Mouse (Mus musculus): ENCODE measurements around the gene Rpl19.
A peak's percentile ranks its signal among the peaks of the same experiment; 100 is the strongest.

Rpl19 gene

DNA sequence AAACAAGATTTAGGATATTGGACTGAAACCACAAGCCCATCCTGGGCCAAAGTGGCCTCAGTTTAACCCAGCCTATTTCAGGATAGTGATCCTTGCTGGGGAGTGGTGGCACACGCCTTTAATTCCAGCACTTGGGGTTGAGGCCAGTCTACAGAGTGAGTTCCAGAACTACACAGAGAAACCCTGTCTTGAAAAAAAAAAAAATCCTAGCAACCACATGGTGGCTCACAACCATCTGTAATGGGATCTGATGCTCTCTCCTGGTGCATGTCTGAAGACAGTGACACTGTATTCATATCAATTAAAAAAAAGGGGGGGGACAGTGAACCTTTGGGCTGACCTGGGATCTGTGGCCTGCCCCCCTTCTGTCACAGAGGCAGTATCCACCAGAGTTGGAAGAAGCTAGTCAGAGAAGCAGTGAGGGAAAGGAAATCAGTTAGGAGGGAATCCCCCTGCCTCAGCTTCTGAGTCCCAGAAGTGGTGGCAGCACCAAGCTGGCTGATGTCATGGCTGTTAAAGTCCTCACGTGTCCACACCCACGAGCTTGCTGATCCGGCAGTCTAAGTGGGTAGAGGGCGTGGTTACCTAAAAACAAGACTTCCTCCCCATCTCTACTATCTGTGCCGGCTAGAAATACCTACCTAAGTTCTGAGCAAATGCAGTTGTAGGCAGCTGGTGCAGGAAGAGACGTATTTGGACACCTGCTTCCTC, 27.5 kb upstream of the Rpl19 start:
- peak in 1 of 2 experiments; percentile 45 for DNase-seq (ENCODE audit: low spot score in 2 of 2)

DNA sequence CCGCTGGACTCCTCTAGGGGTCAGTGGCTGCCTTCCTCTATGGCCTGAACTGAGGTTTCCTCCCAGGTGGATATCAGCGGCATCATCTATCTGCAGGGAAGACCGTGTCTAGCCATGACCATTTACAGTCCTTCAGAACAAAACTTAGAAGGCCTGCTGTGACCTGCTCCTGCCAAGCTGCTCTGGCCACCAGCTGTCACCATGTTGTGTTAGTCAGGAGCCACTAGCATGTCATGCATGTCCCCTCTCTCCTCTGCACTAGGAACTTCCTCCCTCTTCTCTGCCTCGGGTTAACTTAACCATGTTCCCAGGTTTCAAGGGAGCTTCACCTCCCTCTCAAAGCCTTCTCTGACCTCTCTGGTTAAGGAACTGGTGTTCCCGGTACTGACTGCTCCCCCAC, 26.8 kb upstream of the Rpl19 start:
- no peak for DNase-seq (ENCODE audit: low spot score in 2 of 2)

GRCm38 (mm10) chr11:98000378-98001140, 26.0 kb upstream of the Rpl19 start:
- DNase-seq (ENCODE audit: low spot score in 2 of 2) = no peak

- no peak for DNase-seq (ENCODE audit: low spot score in 2 of 2)
These were observed 25.1 kb upstream of the Rpl19 start for GRCm38 (mm10) chr11:98001351-98001824.

DNA sequence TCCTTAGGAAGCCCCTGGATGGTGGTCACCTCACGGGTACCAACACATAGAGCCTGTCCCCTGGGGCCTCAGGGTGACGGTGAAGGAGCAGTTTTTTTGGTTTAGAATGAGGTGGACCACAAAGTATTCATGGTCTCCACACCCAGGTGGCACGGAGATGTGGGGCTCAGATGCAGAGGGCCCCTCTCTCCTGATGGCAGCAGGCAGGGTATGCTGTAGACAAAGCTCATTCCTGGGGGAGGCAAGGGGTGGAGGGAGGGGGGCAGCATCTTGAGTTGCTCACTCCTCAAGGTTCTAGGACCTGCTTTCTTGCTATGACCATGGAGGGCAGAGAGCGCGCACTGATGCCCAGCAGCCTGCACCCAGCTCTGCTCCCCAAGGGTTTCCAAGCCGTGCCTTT, 24.5 kb upstream of the Rpl19 start:
- no peak for DNase-seq (ENCODE audit: low spot score in 2 of 2)

DNA sequence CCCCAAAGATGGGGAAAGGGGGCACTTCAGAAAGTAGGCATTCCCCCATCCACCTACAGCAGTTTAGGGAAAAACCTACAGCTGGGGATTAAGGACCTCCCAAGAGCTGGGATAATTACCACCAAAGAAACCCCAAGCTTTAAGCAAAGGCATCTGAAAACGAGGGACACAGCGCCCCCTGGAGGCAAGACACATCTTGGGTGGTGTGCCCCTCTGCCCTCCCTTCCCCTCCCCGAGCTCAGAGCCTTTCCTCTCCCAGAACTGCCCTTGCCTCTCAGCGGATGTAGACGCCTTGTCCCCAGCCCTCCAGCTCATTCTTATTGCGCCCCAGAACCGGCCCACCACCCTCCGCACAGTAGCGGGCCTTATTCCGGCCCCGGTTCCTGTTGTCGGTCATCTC, 23.9 kb upstream of the Rpl19 start:
- peak; percentile 75 for DNase-seq (ENCODE audit: low spot score in 2 of 2)

GRCm38 (mm10) chr11:98003171-98003671, 23.3 kb upstream of the Rpl19 start:
- peak in 1 of 2 experiments; percentile 10 for DNase-seq (ENCODE audit: low spot score in 2 of 2)

DNA sequence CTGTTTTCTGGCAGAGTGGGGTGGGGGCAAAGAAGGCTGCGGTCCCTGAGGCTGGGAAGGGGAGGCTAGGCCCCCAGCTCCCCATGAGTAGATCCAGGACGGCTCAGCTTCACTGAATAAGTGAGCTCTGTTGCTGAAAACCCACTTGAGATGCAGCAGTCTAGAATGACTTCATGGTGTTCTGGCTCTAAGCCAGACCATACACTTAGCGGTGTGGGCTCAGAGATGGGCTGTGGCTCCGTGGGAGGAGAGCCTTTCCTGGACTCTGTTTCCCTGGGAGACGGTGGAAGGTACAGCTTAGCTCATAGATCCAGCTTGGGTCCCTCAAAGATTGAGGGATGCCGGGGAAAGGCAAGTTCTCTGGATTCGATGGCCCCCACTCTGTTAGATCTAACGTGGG, 22.3 kb upstream of the Rpl19 start:
- DNase-seq (ENCODE audit: low spot score in 2 of 2) = peak; percentile 68 to 77

DNA sequence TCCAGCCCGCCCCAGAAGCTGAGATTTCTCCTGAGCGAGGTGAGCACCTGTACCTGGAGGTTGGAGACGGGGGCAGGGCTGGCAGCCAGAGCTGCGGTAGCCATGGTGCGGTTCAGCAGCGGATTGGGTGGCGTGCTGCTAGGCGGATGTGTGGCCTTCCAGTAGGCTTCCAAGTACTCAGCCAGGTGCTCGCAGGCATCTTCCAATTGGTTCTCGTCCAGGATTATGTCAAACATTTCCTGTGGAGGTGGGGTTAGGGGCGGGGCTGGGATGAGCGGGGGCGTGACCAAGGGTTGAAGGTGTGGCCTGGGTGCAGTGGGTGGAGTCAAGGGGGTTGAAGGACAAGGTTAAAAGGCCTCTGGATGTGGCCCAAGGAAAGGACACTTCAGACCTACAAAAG, 21.4 kb upstream of the Rpl19 start:
- peak in 1 of 2 experiments; percentile 12 for DNase-seq (ENCODE audit: low spot score in 2 of 2)

GRCm38 (mm10) chr11:98005686-98006085, 20.8 kb upstream of the Rpl19 start:
- no peak for DNase-seq (ENCODE audit: low spot score in 2 of 2)

GRCm38 (mm10) chr11:98008087-98008486, 18.4 kb upstream of the Rpl19 start:
- peak in 1 of 2 experiments; percentile 45 for DNase-seq (ENCODE audit: low spot score in 2 of 2)

- DNase-seq (ENCODE audit: low spot score in 2 of 2) = peak in 1 of 2 experiments; percentile 66
These were observed 14.8 kb upstream of the Rpl19 start for GRCm38 (mm10) chr11:98011716-98012115.

GRCm38 (mm10) chr11:98012831-98013230, 13.7 kb upstream of the Rpl19 start:
- no peak for DNase-seq (ENCODE audit: low spot score in 2 of 2)

DNA sequence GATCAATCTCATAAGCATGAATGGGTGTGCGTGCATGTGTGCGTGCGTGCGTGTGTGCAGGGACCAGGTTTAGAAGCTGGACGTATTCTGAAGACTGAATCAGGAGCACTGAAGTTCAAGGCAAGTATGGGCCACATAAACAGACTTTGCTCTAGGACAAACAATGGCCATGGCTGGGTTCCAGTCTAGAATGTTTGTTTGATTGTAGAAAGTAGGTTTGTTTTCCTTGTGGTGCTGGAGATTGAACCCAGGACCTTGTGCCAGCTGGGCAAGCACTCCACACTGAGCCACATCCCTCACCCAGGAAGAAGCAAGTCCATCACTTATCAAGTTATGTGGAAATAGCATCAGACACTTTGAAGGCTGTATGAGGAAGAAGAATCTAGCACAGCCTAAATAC, 10.3 kb upstream of the Rpl19 start:
- no peak for DNase-seq (ENCODE audit: low spot score in 2 of 2)

DNA sequence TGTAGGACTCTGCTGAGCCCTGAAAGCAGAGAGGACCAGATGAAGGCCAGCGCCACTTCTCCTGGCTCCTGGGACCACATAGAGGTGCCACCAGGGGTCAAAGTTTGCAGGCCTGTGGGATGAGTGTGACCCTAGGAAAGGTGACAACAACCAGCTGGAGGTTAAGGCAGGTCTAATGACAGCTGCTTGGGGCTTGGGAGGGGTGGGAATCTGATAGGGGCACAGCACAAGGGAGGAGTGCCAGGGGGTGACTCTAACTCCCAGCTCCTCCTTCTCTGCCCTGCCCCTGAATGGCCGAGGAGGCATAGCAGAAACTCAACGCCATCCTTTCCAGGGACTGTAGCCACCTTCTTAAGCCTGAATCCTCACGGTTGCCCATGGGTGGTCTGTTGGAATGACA, 9.7 kb upstream of the Rpl19 start:
- DNase-seq (ENCODE audit: low spot score in 2 of 2) = no peak

GRCm38 (mm10) chr11:98018222-98018621, 8.3 kb upstream of the Rpl19 start:
- no peak for DNase-seq (ENCODE audit: low spot score in 2 of 2)

DNA sequence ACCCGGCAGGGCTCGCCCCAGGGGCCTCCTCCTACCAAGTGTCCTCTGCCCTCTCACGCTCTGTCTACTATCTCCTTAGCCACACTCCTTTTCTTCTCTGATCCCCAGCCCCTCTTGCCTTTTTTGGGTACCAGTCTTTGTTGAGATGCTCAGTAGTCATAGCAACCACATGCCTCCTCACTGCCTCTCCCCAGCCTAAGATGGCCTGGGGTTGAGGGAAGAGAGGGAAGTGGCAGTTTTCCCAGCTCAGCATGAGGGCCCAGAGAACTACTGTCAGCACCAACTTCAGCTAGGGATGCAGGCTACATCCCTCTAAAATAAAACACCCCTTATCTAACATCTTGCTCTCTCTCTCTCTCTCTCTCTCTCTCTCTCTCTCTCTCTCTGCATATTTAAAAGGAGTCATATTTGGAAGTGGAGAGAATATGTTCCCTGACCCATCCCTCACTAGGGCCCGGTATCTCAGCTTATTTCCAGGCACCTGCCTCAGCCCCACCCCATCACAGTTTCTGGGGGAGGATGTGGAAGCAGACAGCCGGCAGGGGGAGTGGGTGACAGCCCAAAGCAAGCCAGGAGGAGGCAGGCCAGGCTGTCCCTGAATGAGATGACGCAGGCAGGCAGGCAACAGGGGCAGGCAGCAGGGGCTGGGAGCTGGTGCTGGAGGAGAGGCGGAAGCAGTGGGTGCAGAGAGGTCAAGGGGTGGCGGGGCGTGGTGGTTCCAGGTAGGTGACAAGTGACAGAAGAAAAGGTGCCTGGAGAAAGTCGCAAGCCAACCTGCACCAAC, 7.5 kb upstream of the Rpl19 start:
- DNase-seq (ENCODE audit: low spot score in 2 of 2) = peak; percentile 83 to 84

- DNase-seq (ENCODE audit: low spot score in 2 of 2) = peak in 1 of 2 experiments; percentile 44
These were observed 6.5 kb upstream of the Rpl19 start for GRCm38 (mm10) chr11:98019883-98020610.

DNA sequence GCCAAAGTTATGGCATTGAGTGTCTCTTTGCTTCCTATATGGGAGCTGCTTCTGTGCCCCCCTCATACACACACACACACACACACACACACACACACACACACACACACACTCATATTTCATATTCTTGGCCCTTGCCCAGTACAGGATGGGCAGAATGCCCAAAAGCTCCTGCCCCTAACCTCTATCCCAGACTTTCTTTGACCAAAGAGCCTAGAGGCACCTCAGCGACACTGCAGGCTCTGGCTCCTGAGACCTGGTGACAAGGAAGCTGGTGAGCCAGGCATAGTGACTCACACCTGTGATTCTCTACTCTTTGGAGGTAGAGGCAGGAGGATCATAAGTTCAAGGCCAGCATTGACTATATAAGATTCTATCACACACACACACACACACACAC, 5.8 kb upstream of the Rpl19 start:
- no peak for DNase-seq (ENCODE audit: low spot score in 2 of 2)

- no peak for DNase-seq (ENCODE audit: low spot score in 2 of 2)
These were observed 5.4 kb upstream of the Rpl19 start for GRCm38 (mm10) chr11:98021118-98021517.

DNA sequence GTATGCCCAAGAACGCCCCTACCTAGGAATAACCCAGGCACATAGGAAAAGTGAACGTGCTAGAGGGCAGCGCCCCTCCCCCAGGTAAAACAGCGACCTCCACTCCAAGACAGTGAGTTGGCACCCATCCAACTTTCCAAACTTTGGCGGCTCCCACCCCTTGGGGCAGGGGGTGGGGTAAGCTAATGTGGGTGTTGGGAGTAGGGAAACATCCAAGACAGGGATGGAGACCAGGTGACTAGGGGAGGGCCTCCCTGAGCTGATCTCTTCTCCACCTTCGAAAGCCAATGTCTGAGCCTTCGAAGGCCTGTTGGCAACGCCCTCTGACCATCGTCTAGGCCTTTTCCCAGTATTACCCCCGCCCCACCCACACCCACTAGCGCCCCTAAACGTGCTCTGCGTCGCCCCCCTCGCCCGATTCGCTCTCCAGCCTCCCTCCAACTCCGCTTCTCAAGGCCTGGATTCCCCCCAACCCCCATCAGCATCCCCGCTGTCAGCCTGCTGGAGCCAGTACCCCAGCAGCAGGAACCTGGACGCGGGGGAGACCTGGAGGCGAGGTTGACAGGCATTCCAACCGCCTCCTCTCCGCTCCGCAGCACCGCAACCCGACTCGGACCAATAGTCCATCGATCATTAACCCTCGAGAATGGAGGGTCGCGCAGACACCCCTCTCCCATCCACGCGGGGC, 4.8 kb upstream of the Rpl19 start:
- peak in 1 of 2 experiments; percentile 64 for DNase-seq (ENCODE audit: low spot score in 2 of 2)
